Mouse (Mus musculus) E14TG2a.4 (cell line): Measurements from ENCODE around the gene Trp63.

Experiments used
- CTCF ChIP-seq: conservative IDR thresholded peaks from 2 replicates; pipeline ENCODE4 v1.5.1; 2014; ENCODE audit warnings: low read length
- POU5F1 ChIP-seq: IDR thresholded peaks from 2 replicates; pipeline ENCODE4 v1.6.1; 2014; ENCODE audit warnings: low read length, borderline replicate concordance

DNA sequence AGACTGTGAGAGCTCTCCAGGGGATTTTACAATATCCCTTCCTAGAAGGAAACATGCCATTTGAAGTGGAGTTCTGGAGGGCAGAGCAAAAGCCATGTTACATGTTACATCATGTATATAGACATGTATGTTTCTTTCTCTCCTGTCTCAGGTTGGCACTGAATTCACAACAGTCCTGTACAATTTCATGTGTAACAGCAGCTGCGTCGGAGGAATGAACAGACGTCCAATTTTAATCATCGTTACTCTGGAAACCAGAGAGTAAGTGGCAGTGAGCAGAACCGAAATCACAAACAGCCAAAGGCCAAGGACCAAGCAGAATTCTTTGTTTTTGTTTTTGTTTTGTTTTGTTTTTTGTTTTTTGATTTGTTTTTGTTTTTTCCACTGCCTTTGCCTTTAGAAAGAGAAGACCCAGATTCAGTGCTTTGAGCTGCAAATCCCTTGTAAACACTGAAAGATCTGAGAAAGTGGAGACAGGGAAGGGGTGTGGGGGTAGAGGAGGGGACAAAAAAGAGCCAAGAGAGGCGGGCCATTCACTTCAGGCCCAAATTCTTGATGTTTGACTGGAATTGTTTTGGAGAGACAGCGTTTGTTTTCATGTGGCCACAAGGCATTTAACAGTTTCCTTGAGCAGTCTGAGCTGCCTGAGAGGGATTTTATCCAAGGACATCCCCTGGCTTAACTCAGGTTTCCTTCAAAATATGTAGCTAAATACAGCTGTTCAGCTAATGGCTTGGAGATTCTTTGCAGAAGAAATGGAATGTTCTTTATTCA is 181.7 kb downstream of the Trp63 start:
- no peak for TF ChIP-seq CTCF
- no peak for TF ChIP-seq POU5F1
